Mouse (Mus musculus) NIH3T3 (cell line): ENCODE data around the gene Ilf3.

Experiments used
- DNase-seq: peaks from one replicate; pipeline ENCODE4 v3.0.0-alpha.2; 2012; ENCODE audit warnings: low read depth

Ilf3 gene

DNA sequence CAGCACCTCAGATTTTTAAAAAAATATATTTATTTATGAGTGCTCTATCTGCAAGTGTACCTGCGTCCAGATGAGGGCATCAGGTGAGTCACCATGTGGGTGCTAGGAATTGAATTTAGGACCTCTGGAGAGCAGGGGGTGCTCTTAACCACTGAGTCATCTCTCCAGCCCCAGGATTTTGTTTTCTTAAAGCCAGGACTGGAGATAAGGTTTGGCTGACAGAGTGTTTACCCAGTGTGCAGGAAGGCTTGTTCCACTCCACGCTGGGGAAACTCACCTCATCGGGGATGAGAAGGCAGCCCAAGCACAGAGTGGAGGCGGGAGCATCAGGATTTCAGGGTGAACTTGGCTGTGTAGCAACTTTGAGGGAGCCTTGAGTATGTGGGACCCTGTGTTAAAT, 27.3 kb upstream of the Ilf3 start:
- peak; percentile 54 for DNase-seq

DNA sequence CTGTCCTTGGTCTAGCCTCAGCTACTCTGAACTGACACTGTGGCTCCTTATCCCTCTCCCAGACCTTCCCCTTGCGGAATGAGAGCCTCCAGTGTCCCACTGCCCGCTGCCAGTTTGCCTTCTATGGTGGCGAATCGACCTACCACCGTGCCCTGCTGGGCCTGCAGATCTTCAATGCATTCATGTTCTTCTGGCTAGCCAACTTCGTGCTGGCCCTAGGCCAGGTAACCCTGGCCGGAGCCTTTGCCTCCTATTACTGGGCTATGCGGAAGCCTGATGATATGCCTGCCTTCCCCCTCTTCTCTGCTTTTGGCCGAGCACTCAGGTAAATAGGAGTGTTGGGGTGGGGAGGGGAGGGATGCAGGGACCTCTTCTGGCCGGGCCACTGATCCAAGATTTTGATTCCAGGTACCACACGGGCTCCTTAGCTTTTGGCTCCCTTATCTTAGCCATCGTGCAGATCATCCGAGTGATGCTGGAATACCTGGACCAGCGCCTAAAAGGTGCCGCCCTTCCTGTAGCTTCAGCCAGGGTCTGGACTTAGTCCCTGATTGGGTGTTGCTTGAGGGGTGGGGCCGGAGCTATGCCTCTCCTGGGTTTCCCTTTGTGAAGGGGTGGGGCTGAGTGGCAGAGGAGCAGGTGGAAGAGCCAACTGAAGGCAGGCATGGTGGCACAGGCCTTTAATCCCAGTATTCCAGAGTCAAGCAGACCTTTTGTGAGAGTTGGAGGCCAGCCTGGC, 20.9 kb upstream of the Ilf3 start:
- no peak for DNase-seq

DNA sequence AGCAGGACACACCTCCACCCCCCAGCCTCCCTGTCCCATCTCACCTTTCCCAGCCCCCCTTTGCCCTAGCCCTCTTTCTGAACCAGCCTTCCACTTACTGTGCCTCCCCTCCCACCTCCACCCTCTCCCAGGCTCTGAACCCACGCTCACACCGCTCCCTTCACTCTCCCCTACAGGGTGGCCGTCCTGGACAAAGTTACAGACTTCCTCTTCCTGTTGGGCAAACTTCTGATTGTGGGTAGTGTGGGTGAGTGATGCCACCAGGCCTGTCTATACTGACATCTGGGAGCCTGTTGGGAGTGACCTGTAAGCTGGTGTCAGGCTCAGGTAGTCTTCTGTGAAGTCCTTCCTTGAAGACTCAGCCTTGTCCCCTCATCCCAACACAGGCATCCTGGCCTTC, 19.5 kb upstream of the Ilf3 start:
- DNase-seq: no peak

DNA sequence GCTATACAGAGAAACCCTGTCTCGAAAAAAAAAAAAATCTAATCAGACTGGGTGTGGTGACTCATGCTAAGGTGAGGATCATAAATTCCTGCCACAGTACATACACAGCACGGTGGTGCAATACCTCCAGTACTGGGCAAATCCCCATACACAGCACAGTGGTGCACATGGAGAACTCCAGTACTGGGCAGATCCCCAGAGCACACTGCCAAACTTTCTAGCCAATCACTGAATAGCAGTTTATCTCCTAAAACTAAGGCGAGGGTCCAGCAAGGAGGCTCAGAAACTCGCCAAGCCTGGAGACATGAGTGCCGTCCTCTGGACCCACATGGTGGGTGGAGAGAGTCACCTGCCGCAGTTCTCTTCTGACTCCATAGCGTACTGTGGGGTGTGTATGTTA, 16.5 kb upstream of the Ilf3 start:
- peak; percentile 60 for DNase-seq

DNA sequence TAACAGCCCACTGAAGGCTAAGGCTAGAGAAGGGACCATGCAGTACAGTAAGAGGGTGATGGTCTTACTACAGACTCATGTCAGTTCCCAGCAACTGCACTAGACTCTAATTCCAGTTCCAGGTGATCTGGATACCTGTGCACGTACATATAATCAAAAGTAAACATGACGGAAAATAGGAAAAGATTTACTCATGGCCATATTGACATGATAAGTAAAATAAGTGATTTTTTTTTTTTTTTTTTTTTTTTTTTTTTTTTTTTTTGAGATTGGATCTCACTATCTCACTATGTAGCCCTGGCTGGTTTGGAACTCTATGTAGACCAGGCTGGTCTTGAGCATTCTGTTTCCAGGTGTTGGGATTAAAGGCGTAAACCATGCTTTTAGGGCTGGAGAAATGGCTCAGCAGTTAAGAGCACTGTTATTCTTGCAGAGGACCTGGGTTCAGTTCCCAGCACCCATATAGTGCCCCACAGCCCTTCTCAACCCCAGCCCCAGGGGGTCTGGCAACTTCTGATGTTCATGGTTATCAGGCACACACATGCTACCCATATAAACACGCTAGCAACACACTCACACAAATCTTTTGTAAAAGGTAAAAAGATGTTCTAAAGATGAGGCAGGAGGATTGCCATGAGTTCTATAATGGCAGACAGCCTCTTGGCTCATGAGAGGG, 15.8 kb upstream of the Ilf3 start:
- no peak for DNase-seq

DNA sequence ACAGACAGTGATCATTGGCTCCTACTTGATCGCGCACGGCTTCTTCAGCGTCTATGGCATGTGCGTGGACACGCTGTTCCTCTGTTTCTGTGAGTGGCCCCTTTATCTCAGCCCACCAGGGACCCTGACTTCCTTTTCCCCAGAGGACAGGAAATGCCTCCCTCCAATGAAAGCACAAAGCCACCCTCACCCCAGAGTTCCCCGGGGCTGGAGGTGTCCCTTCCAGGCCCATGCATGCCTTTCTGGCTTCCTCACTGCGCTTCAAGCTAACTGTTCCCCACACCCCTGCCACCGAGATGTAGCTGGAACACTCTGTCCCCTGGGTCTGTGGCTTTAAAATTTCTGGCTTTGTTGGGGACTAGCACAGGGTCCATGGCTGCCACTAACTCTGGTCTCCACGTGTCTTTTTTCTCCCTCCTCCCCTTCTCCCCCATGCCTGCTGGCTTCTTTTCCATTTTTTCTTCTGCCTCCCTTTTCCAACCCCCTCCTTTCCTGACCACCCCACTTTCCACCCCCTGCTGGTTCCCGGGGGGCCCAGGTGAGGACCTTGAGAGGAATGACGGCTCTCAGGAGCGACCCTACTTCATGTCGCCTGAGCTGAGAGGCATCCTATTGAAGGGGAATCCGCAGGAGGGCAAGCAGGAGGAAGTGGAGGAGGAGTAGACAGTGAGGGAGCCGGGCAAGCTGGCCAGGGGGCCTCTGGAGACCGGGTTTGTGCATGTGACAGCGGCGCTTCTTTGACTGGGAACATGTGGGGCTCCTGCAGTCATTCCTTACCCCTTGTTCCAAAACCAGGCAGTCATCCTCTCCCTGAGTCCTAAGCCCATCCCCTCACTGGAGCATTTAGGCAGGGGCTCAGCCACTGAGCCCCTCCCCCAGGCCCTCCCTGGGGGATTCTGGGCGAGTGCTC, 15.0 kb upstream of the Ilf3 start:
- no peak for DNase-seq

DNA sequence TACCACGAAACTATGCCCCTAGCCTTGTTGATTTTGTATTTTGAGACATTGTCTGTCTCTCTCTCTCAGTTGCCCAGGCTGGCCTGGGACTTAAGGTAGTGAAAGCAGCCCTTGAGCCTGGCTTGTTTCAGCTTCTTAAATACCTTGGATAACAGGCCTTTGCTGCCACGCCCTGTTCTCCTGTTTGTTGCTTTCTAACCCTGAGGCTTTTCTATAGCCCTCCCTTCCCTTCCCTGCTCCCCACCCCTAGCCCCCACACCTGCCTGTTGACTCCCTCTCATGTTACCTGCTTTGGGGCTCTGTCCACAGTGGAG, 14.3 kb upstream of the Ilf3 start:
- no peak for DNase-seq

DNA sequence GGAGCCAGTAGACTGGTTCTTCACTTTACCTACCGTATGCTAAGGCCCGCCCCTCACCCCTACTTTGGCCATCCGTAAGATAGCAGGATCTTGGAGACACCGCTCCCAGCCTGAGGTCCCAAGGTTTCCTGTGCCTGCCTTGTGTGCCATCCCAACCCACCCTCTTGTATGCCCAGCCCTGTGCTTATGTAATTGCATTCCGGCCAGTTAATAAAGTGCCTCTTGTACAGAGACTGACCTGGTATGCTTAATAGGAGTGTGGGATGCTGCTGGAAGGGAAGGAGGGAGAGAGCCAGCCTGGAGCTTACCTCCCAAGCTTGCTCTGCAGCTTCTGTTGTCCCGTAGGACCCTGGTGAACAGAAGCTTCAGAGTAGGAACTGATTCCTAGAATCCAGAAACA, 12.9 kb upstream of the Ilf3 start:
- DNase-seq: no peak

DNA sequence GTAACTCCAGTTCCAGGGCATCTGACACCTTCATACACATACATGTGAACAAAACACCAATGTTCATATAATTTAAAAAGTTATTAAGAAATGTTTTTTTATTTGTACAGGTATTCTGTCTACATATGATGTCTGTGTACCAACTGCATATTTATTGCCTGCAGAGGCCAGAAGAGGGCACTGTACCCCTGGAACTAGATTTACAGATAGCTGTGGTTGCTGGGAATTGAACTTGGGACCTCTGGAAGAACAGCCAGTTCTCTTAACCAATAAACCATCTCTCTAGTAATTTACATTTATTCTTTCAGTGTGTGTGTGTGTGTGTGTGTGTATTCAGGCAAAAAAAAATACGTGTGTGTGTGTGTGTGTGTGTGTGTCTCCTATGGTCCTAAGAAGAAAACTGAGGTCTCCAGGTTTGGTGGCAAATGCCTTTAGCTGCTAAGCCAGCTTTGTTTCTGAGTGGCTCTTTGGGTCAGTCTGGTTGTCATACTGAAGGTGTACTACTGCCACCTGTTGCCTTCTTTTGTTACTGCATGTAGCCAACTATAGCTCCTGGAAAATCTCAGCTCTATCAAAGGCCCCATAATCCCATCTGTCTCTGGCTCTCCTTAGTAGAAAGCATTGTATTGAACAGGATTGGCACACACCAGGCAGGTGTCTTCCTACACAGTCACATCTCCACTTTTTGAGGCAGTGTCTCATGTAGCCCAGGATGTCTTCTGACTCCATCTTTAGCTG, 10.5 kb upstream of the Ilf3 start:
- DNase-seq: peak; percentile 84

DNA sequence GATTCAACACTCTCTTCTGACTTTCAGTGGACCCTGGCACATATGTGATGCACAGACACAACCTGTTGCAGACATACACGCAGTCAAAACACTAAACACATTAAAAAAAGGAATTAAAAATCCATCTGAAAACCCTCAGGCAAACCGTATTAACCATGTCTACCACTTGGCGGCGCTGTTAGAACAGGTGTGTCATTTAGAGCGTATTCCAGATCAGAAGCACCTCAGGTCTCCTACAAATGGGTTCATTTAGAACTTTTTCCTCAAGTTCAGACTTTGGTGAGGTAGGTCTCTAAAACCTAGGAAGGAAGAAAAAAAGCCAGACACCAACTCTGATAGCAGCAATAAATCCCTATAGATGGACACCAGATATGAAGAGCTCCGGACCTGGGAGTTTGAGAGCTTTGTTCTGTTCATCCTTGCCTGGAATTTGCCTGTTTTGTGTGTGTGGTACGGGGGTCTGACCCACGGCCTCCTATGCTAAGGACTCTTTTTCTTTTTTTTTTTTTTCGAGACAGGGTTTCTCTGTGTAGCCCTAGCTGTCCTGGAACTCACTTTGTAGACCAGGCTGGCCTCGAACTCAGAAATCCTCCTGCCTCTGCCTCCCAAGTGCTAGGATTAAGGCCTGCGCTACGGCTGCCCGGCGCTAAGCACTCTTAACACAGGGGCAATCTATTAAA, 990 bp upstream of the Ilf3 start:
- DNase-seq: peak; percentile 78

DNA sequence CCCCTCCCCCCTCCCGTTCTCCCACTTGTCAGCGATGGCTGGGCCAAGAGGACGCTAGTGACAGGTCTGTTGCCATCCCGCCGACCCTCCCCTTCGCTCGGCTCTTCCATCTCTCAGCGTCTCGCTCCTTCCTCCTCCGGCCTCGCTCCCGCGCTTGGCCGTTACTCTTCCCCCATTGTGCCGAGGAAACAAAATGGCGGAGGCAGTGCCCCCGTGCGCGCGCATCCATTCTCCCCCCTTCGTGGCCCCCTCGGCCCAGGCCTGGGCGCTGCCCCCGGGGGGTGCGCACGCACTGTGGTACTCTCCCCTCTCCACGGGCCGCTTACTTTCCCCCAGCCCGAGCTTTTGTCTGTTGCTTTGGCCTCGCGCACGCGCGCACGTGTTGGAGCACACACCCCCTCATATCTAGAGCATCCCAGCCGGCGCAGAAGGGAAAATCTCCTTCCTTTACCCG, 487 bp downstream of the Ilf3 start:
- DNase-seq: peak; percentile 86

DNA sequence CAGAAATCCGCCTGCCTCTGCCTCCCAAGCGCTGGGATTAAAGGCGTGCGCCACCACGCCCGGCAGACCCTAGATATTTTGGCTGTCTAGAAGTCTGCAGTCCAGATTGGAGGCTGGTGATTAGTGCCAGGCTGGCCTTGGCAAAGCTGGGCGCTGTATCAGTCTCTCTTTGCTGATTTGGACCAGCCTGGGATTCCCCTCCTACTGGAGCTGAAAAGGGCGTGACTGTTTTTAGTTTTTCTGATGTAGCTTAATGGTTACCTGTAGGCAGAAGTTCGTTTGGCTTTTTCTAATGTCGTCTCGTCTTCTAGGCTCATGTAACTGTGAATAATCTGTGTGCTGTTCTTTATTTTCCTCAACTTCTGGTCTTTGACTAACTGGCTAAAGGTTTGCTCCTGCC, 1.4 kb downstream of the Ilf3 start:
- no peak for DNase-seq

DNA sequence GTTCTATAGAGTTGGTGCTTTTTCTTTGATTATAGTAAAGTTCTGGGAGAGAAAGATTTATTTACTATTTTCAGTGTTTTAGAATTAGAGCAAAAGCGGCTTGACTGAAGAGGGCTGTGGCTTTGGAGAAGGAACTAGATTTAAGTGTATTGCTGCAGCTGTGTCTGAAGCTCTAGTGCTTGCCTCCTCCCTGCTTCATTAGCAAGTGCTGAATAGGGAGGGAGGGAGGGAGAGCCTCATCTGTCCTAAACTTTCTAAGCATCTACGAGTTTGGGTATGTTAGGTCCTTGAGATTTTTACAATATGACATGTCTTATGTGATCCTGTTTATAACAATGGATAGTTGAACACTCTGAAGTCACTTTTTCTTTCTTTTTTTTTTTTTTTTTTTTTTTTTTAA, 3.2 kb downstream of the Ilf3 start:
- DNase-seq: no peak

DNA sequence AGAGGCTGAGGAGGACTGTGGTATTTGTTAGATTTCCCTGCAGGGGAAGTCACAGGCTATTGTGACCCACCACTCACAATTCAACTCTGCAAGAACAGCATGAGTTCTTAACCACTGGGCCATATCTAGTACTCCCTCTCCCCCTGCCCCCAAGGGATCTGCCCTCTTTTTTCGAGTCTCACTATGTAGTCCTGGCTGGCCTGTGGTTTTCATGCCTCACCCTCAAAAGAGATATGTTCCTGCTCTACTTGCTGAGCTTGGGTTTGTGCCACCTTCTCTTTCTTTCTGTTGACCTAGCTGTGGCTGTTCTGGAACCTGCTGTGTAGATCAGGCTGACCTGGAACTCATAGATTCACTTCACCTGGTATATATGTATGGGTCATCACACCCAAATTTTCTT, 4.8 kb downstream of the Ilf3 start:
- DNase-seq: no peak

DNA sequence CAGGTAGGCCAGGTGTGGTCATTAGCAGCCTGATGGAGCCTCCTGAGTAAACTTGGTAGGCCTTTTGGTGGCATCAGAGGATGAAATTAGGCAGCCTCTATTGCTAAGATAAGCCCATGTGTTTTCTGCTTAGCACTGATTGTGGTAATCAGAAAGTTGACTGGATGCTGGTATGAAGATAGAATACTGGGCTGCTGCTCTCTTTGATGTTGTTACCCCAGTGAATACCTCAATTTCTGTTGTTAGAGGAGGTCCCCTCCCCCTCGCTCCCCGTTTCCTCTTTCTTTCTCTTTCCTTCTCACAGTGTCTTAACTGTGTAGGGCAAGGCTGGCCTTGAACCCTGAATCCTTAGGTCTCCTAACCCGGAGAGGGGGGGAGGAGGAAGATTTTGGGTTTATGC, 11.5 kb downstream of the Ilf3 start:
- DNase-seq: no peak

DNA sequence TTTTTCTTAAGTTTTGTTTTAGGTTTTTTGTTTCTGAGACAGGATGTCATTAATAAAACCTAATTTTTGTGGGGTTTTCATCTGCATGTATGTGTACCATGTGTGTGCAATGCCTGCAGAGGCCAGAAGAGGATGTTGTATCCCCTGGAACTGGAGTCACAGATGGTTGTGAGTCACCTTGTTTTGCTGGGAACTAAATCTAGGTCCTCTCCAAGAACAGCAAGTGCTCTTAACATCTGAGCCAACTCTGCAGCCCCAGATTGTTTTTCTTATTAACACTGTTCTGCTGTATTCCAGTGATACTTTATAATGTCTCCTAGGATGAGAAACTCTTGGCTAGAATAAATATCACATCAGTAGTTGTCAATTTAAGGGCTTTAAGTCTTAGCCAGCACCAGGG, 13.2 kb downstream of the Ilf3 start:
- DNase-seq: no peak

DNA sequence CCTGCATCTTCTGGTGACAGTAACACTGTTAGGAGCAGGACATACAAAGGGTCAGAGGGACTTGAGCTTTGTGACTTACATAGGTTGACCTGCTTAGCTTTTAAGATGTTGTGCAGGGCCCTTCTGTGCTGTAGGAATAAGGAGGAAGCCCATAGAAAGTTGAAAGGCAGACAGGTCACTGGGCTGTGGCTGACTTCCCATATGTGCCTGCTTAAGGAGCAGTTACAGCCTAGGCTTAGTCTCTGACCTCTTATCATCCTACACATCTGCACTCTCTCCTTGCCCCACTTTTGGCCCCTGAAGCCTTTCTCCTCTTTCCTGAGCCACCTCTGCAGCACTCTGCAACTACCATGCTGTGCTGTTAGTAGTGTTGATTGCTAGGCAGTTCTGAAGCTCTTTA, 16.3 kb downstream of the Ilf3 start:
- DNase-seq: no peak

DNA sequence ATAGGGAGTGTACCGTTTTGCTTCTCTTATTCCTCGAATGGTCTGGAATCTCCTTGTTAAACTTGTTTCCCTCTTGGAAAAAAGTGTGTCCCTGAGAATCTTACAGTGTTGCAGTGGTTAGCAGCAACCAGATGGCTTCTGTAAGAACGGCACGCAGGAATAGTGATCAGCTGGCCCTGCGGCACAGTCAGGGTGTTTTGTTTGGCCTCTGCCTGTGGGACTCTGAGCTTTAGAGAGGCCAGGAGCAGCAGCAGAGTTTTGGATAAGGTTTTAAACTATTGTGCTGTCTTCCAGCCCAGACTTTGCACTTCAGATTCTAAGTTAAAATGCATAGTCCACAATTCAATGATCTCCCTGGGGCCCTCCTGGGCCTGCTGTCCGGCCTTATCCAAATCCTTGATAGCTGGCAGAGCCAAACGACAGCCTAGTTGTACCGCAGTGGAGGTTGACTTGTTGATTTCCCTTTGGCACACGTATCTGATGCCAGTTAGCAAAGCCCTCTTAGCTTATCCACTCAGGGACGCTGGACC, 25.0 kb downstream of the Ilf3 start:
- no peak for DNase-seq

DNA sequence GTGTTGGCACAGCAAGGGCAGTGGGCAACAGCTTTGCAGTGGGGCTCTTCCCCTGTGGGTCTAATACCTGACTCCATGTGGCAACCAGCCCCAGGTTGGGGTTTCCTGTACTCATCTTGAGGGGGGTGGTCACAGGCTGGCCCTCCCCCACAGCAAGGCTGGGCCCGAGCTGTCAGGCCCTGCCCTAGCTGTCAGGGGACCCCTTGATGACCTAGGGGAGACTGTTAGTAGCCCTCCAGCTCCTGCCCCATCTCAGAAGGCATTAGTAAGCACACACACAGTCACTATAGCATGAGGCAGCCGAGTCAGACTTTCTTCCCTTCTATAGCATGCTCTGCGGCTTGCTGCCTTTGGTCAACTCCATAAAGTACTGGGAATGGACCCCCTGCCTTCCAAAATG, 28.0 kb downstream of the Ilf3 start:
- DNase-seq: no peak

DNA sequence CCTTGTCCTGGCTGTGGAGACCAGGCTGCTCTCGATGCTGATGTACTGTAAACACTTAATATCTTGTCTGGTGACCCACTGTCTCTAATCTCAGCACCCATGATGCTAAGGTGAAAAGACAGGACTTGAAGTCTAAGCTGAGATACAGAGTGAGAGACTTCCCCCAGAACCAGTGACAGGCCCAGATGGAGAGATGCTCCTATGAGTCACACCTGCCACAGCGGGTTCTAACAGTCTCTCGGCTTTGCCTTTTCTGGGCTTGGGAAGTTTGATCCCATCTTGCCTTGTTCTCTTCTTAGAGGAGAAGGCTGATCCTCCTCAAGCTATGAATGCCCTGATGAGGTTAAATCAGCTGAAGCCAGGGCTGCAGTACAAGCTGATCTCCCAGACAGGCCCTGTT, 29.5 kb downstream of the Ilf3 start:
- no peak for DNase-seq

DNA sequence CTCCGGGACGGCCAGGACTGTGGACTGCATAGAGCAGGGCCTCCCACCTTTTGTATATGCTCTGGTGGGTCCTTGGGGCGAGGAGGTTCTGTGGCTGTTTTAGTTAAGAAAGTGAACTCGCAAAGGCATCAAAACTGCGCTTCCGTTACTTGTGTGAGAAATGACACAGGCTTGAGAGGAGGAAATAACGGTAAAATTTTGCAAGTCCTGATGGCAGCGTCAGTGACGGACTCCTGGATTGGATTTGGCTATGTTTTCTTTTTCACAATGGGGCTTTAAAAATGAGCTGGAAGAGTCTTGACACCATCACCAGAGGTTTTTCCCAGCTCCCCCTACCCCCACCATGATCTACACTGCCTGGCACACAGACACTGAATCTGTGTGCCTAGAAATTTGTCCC, 33.4 kb downstream of the Ilf3 start:
- DNase-seq: no peak
